Mouse (Mus musculus) MEL (cell line): Measurements from ENCODE around the gene Grk5. TPM values are rescaled to one million over a fixed set of nuclear protein-coding genes. Genes with fewer than 3 reads are reported as not detected.
A peak's percentile ranks its signal among the peaks of the same experiment; 100 is the strongest.

Experiments used
- DNase-seq: peaks from one replicate; pipeline ENCODE4 v3.0.0; 2011; ENCODE audit warnings: low read depth, low spot score
- H3K27ac ChIP-seq: 2 replicates; pipeline ENCODE4 v1.5.1; 2012; ENCODE audit warnings: low read depth, mild to moderate bottlenecking, control low read depth, low read length, moderate library complexity; ENCODE audit not compliant: control insufficient read depth
- H3K27me3 ChIP-seq, 2 experiments: fragments of 150-350 bp in 1 of 2; sonication (generic) in 1 of 2; 2 replicates each; pipeline ENCODE4 v1.6.1; 2012; ENCODE audit warnings: low read length in 2 of 2, mild to moderate bottlenecking in 2 of 2, improper control_type of control experiment in 1 of 2, moderate library complexity in 1 of 2; ENCODE audit not compliant: insufficient read depth in 2 of 2, control insufficient read depth in 1 of 2
- H3K36me3 ChIP-seq, 2 experiments: 2 replicates each; pipeline ENCODE4 v1.6.1; 2012 to 2014; ENCODE audit warnings: low read length in 2 of 2, improper control_type of control experiment in 1 of 2, inconsistent platforms in 1 of 2, mild to moderate bottlenecking in 1 of 2; ENCODE audit not compliant: insufficient read depth in 2 of 2, control insufficient read depth in 1 of 2
- H3K4me1 ChIP-seq, 2 experiments: fragments of 150-350 bp in 1 of 2; sonication (generic) in 1 of 2; 2 replicates each; pipeline ENCODE4 v1.6.1; 2012; ENCODE audit warnings: low read length in 2 of 2, improper control_type of control experiment in 1 of 2, mild to moderate bottlenecking in 1 of 2; ENCODE audit not compliant: insufficient read depth in 2 of 2, control insufficient read depth in 1 of 2
- H3K4me3 ChIP-seq, 2 experiments: fragments of 150-350 bp in 1 of 2; sonication (generic) in 1 of 2; 2 replicates each; pipeline ENCODE4 v1.5.1; 2012; ENCODE audit warnings: low read depth in 2 of 2, low read length in 2 of 2, mild to moderate bottlenecking in 2 of 2, moderate library complexity in 2 of 2, control low read depth in 1 of 2, improper control_type of control experiment in 1 of 2; ENCODE audit not compliant: control insufficient read depth in 1 of 2, insufficient read depth in 1 of 2
- H3K79me2 ChIP-seq: 2 replicates; pipeline ENCODE4 v1.6.1; 2012; ENCODE audit warnings: mild to moderate bottlenecking, low read length, moderate library complexity; ENCODE audit not compliant: control insufficient read depth, poor library complexity, insufficient read depth
- H3K9ac ChIP-seq: 2 replicates; pipeline ENCODE4 v1.6.1; 2012; ENCODE audit warnings: low read depth, mild to moderate bottlenecking, control low read depth, low read length, moderate library complexity; ENCODE audit not compliant: control insufficient read depth, poor library complexity, severe bottlenecking
- H3K9me3 ChIP-seq: fragments of 150-350 bp; sonication (generic); replicated peaks from 2 replicates; pipeline ENCODE4 v1.6.1; 2012; ENCODE audit warnings: mild to moderate bottlenecking, low read length, improper control_type of control experiment, moderate library complexity; ENCODE audit not compliant: insufficient read depth
- BHLHE40 ChIP-seq: IDR thresholded peaks from 2 replicates; pipeline ENCODE4 v1.6.1; 2012; ENCODE audit warnings: low read depth, mild to moderate bottlenecking, inconsistent platforms, low read length, improper control_type of control experiment, borderline replicate concordance
- CHD2 ChIP-seq: IDR thresholded peaks from 2 replicates; pipeline ENCODE4 v1.6.1; 2011; ENCODE audit warnings: low read length, improper control_type of control experiment
- E2F4 ChIP-seq: IDR thresholded peaks from 2 replicates; pipeline ENCODE4 v1.6.1; 2011; ENCODE audit warnings: low read depth, low read length, improper control_type of control experiment, borderline replicate concordance
- EP300 ChIP-seq, 2 experiments: IDR thresholded peaks; 2 replicates each; pipeline ENCODE4 v1.6.1; 2011; ENCODE audit warnings: improper control_type of control experiment in 2 of 2, low read length in 2 of 2, low read depth in 1 of 2, mild to moderate bottlenecking in 1 of 2
- HCFC1 ChIP-seq: IDR thresholded peaks from 2 replicates; pipeline ENCODE4 v1.6.1; 2012; ENCODE audit warnings: low read depth, mild to moderate bottlenecking, inconsistent platforms, low read length, improper control_type of control experiment, moderate library complexity
- KAT2A ChIP-seq: conservative IDR thresholded peaks from 2 replicates; pipeline ENCODE4 v1.6.1; 2012; ENCODE audit warnings: low read depth, low read length, improper control_type of control experiment, inconsistent platforms
- MAFK ChIP-seq: IDR thresholded peaks from 2 replicates; pipeline ENCODE4 v1.6.1; 2011; ENCODE audit warnings: low read depth, mild to moderate bottlenecking, low read length, improper control_type of control experiment, borderline replicate concordance
- MAX ChIP-seq: IDR thresholded peaks from 2 replicates; pipeline ENCODE4 v1.6.1; 2011; ENCODE audit warnings: low read length, improper control_type of control experiment
- MEF2A ChIP-seq: IDR thresholded peaks from 2 replicates; pipeline ENCODE4 v1.6.1; 2014; ENCODE audit warnings: low read depth, mild to moderate bottlenecking, inconsistent platforms, low read length, improper control_type of control experiment; ENCODE audit not compliant: poor library complexity, insufficient replicate concordance, severe bottlenecking; ENCODE audit errors: extremely low read depth
- MXI1 ChIP-seq: IDR thresholded peaks from 2 replicates; pipeline ENCODE4 v1.6.1; 2011; ENCODE audit warnings: mild to moderate bottlenecking, low read depth, low read length, improper control_type of control experiment
- MYB ChIP-seq: IDR thresholded peaks from 2 replicates; pipeline ENCODE4 v1.6.1; 2011; ENCODE audit warnings: mild to moderate bottlenecking, low read depth, low read length, improper control_type of control experiment
- MYC ChIP-seq: IDR thresholded peaks from 2 replicates; pipeline ENCODE4 v1.6.1; 2011; ENCODE audit warnings: low read depth, mild to moderate bottlenecking, low read length, improper control_type of control experiment, moderate library complexity
- NELFE ChIP-seq: IDR thresholded peaks from 2 replicates; pipeline ENCODE4 v1.6.1; 2011; ENCODE audit warnings: low read depth, low read length, improper control_type of control experiment
- POLR2A ChIP-seq, 2 experiments: IDR thresholded peaks; 2 replicates each; pipeline ENCODE4 v1.6.1; 2011 to 2012; ENCODE audit warnings: low read length in 2 of 2, mild to moderate bottlenecking in 2 of 2, control low read depth in 1 of 2, improper control_type of control experiment in 1 of 2, low read depth in 1 of 2, moderate library complexity in 1 of 2; ENCODE audit not compliant: control insufficient read depth in 1 of 2, insufficient read depth in 1 of 2, poor library complexity in 1 of 2
- POLR2AphosphoS2 ChIP-seq: IDR thresholded peaks from 2 replicates; pipeline ENCODE4 v1.6.1; 2011; ENCODE audit warnings: low read length, improper control_type of control experiment
- POLR2AphosphoS5 ChIP-seq: IDR thresholded peaks from 2 replicates; pipeline ENCODE4 v1.6.1; 2012; ENCODE audit warnings: low read depth, borderline replicate concordance, mild to moderate bottlenecking, inconsistent platforms, low read length, moderate library complexity, mixed read lengths
- RAD21 ChIP-seq: IDR thresholded peaks from 2 replicates; pipeline ENCODE4 v1.6.1; 2011; ENCODE audit warnings: mild to moderate bottlenecking, low read depth, low read length, improper control_type of control experiment
- RCOR1 ChIP-seq: IDR thresholded peaks from 2 replicates; pipeline ENCODE4 v1.6.1; 2012; ENCODE audit warnings: low read depth, mild to moderate bottlenecking, inconsistent platforms, low read length, improper control_type of control experiment
- SIN3A ChIP-seq: IDR thresholded peaks from 2 replicates; pipeline ENCODE4 v1.6.1; 2012; ENCODE audit warnings: low read length, improper control_type of control experiment, inconsistent platforms
- TAL1 ChIP-seq: IDR thresholded peaks from 2 replicates; pipeline ENCODE4 v1.6.1; 2012; ENCODE audit warnings: mild to moderate bottlenecking, inconsistent platforms, low read length, moderate library complexity, mixed read lengths
- TBP ChIP-seq: IDR thresholded peaks from 2 replicates; pipeline ENCODE4 v1.8.0; 2011; ENCODE audit warnings: low read depth, low read length, improper control_type of control experiment
- TCF12 ChIP-seq: IDR thresholded peaks from 2 replicates; pipeline ENCODE4 v1.6.1; 2014; ENCODE audit warnings: low read depth, mild to moderate bottlenecking, inconsistent platforms, low read length, improper control_type of control experiment, moderate library complexity
- UBTF ChIP-seq: IDR thresholded peaks from 2 replicates; pipeline ENCODE4 v1.6.1; 2012; ENCODE audit warnings: low read depth, mild to moderate bottlenecking, inconsistent platforms, low read length, improper control_type of control experiment, moderate library complexity, borderline replicate concordance; ENCODE audit not compliant: insufficient read depth
- USF1 ChIP-seq: IDR thresholded peaks from 2 replicates; pipeline ENCODE4 v1.6.1; 2014; ENCODE audit warnings: low read depth, mild to moderate bottlenecking, inconsistent platforms, low read length, improper control_type of control experiment, moderate library complexity
- USF2 ChIP-seq, 2 experiments: IDR thresholded peaks; 2 replicates each; pipeline ENCODE4 v1.6.1; 2011 to 2012; ENCODE audit warnings: improper control_type of control experiment in 2 of 2, low read length in 2 of 2, borderline replicate concordance in 1 of 2, inconsistent platforms in 1 of 2, low read depth in 1 of 2, mild to moderate bottlenecking in 1 of 2; ENCODE audit not compliant: insufficient read depth in 1 of 2
- ZMIZ1 ChIP-seq: IDR thresholded peaks from 2 replicates; pipeline ENCODE4 v1.6.1; 2012; ENCODE audit warnings: low read depth, mild to moderate bottlenecking, inconsistent platforms, low read length, improper control_type of control experiment, moderate library complexity
- ZNF384 ChIP-seq: IDR thresholded peaks from 2 replicates; pipeline ENCODE4 v1.6.1; 2012; ENCODE audit warnings: low read depth, mild to moderate bottlenecking, inconsistent platforms, low read length, improper control_type of control experiment
- polyA plus RNA-seq, 2 experiments: library from polyadenylated mRNA; stranded (reverse) in 1 of 2; unstranded in 1 of 2; fragments of >175 nt in 1 of 2; fragments of >200 nt in 1 of 2; gene quantifications; 2 replicates each; pipeline versions ENCODE4 v1.2.1 to v1.2.4; 2012; ENCODE audit warnings: low replicate concordance in 2 of 2, low read depth in 1 of 2; ENCODE audit not compliant: insufficient read length in 2 of 2, insufficient read depth in 1 of 2, missing spikeins in 1 of 2
- total RNA-seq: library from RNA; depleted of rRNA; stranded (reverse); fragments of 300-350 nt; gene quantifications from 2 replicates; pipeline ENCODE4 v1.2.3, GENCODE M21; 2012

Gene Grk5
- total and polyA plus RNA-seq, 3 experiments: 4.2 to 8.1 TPM; not detected in 1

- Histone ChIP-seq H3K9ac (no peak overlapping the region), H3K36me3 (no peaks in the 10 kb centered on the region), H3K27ac (no peak overlapping the region), H3K79me2 (no peaks in the 10 kb centered on the region), H3K27me3 (no peaks in the 10 kb centered on the region), H3K4me3 (no peak overlapping the region), H3K4me1 (no peaks in the 10 kb centered on the region)
- DNase-seq: no peak
- no peak for TF ChIP-seq USF1
- no peak for TF ChIP-seq MYB
- TF ChIP-seq SIN3A: no peak
- no peak for TF ChIP-seq MYC
- TF ChIP-seq BHLHE40: no peak
- TF ChIP-seq RAD21: no peak
- no peak for TF ChIP-seq E2F4
- no peak for TF ChIP-seq ZNF384
- TF ChIP-seq, all 39 proteins: peak for 0
- H3K9me3 ChIP-seq: no peaks in the 10 kb centered on the region
Observed at GRCm38 (mm10) chr19:60979581-60979980, 90.0 kb downstream of the Grk5 start.

DNA sequence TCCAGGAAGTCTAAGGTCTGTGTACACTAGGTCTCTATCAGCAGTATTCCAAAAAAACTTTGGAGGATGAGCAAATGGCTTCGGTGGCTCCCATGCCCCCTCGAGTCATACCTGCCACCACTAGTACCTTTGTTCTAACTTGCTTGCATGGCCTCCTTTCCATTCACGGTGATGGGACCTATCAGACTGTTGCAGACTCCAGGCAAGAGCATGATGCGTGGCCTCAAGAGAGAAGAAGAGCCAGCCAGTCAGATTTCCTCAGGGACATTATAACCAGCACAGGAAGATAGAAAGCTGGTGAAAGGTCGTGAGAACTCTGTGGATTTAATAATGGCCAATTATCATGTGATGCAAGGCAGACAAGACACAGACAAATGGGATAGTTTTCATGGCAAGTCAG lies 91.8 kb downstream of the Grk5 start:
- Histone ChIP-seq H3K9ac (no peak overlapping the region), H3K4me1 (no peaks in the 10 kb centered on the region), H3K79me2 (no peaks in the 10 kb centered on the region), H3K4me3 (no peak overlapping the region), H3K27ac (no peak overlapping the region), H3K27me3 (no peaks in the 10 kb centered on the region), H3K9me3 (no peaks in the 10 kb centered on the region), H3K36me3 (no peaks in the 10 kb centered on the region)
- DNase-seq: no peak
- TF ChIP-seq POLR2AphosphoS2 (no peak), MYB (no peak), MXI1 (no peak), POLR2AphosphoS5 (no peak), NELFE (no peak), UBTF (no peak), MAFK (no peak), POLR2A (IDR thresholded peaks at IDR 0.05; ENCODE audit: control insufficient read depth in 1 of 2, insufficient read depth in 1 of 2, low read depth in 1 of 2, low read length in 2 of 2, poor library complexity in 1 of 2) (no peak), BHLHE40 (no peak), CHD2 (no peak), TBP (no peak), MAX (no peak)

DNA sequence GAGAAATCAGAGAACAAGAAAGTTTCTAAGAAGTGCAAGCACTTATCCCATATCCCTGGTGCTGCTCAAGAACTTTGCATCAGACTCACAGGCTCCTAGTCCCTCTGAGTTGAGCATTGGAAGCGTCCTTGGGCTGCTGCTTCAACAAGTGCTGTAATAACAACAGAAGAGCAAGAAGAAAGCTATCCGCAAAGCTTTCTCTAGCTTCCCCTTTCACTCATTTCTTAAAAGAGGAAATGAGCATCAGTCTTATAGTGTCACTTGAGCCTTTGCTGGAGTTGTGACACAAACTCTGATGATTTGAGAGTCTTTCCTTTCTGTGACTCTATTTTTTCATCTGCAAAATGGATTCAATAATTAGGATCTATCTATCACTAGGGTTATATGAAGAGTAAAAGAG lies 92.3 kb downstream of the Grk5 start:
- no peak overlapping the region for H3K27ac ChIP-seq
- no peaks in the 10 kb centered on the region for H3K79me2 ChIP-seq
- H3K4me1 ChIP-seq: no peaks in the 10 kb centered on the region
- no peaks in the 10 kb centered on the region for H3K36me3 ChIP-seq
- H3K9me3 ChIP-seq: no peaks in the 10 kb centered on the region
- DNase-seq: peak; percentile 56
- H3K9ac ChIP-seq: no peak overlapping the region
- H3K27me3 ChIP-seq: no peaks in the 10 kb centered on the region
- H3K4me3 ChIP-seq: no peak overlapping the region
- TF ChIP-seq MAFK: no peak
- TF ChIP-seq USF2 (IDR thresholded peaks at IDR 0.05; ENCODE audit: borderline replicate concordance in 1 of 2, insufficient read depth in 1 of 2, low read depth in 1 of 2, low read length in 2 of 2): no peak
- TF ChIP-seq TBP: no peak
- TF ChIP-seq MYB: no peak
- no peak for TF ChIP-seq EP300 (IDR thresholded peaks at IDR 0.05; ENCODE audit: low read depth in 1 of 2, low read length in 2 of 2)
- no peak for TF ChIP-seq TCF12
- no peak for TF ChIP-seq MEF2A
- TF ChIP-seq BHLHE40: no peak
- no peak for TF ChIP-seq ZNF384
- TF ChIP-seq POLR2AphosphoS5: no peak
- TF ChIP-seq POLR2AphosphoS2: no peak
- TF ChIP-seq POLR2A (IDR thresholded peaks at IDR 0.05; ENCODE audit: control insufficient read depth in 1 of 2, insufficient read depth in 1 of 2, low read depth in 1 of 2, low read length in 2 of 2, poor library complexity in 1 of 2): no peak
- TF ChIP-seq ZMIZ1: no peak
- no peak for TF ChIP-seq TAL1
- TF ChIP-seq HCFC1: no peak
- TF ChIP-seq RCOR1: no peak
- no peak for TF ChIP-seq KAT2A
